Mouse (Mus musculus): ENCODE data around the gene Tmem114.

Gene Tmem114

DNA sequence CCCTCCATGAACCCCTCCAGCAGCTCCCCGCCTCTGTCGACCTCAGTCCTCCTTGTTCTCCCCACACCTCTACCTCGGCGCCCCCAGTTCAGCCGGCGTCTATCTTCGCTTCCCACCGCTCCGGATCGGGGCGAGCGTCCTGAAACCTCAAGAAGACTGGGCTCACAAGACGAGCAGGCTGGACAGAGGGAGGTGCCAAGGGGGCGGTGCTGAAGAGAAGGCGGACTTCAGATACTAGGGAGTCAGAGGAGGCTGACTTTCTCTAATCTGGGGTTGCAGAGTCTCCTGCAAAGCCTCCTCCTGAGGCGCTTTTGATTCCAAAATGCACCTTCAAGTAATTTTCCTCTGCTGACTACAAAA is at the start of gene Tmem114:
Tmem114 (minus strand) TSS at position 166 of the 360 bp plus-strand sequence.
- DNase-seq (ENCODE audit: low read depth), result no peak

GRCm38 (mm10) chr16:8470603-8471481 is 45.9 kb upstream of the Tmem114 start, which contains the start of gene Mettl22:
Mettl22 (plus strand) TSS chr16:8470788.
- peak; percentile 80 for DNase-seq (ENCODE audit: low read depth)

GRCm38 (mm10) chr16:8470132-8470531 is 45.2 kb upstream of the Tmem114 start:
- DNase-seq (ENCODE audit: low read depth), result no peak

- peak; percentile 44 for DNase-seq (ENCODE audit: low read depth)
Observed at GRCm38 (mm10) chr16:8459098-8459497, 34.2 kb upstream of the Tmem114 start.

DNA sequence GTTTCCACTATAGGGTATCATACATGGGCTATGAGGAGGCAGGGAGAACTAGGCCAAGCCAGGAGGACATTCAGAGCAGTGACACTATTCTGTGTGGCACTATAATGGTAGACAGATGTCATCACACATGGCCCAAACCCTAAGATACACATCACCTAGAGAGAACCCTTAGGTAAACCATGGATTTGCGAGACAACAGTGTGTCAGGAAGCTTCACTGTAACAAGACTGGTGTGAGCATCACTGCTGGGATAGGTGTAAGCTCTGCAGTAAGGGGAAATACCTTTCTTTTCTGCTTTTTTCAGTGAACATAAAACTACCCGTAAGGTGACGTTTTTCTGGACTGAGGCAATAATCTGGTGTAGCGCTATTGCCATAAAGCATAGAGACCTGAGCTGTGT is 33.5 kb upstream of the Tmem114 start:
- no peak for DNase-seq (ENCODE audit: low read depth)

DNA sequence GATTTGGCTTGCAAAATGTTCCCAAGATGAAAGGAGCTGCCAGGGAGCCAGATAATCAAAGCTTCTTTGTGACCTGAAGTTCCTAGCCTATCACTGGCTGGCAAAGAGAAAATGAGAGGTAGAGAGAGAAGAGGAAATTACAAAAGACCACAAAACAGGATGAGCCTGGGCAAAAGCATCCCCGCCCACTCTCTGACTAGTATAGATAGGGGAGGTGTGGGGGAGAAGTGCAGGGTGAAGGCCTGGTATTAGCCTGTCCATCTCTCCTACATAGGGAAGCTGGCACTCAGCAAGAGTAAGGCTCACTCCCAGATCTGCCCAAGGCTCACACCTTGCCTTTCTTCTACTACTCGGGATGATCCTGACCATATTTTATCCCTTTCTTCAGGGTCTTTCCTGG is 30.3 kb upstream of the Tmem114 start:
- no peak for DNase-seq (ENCODE audit: low read depth)

- DNase-seq (ENCODE audit: low read depth), result no peak
Observed at GRCm38 (mm10) chr16:8453301-8453700, 28.4 kb upstream of the Tmem114 start.

DNA sequence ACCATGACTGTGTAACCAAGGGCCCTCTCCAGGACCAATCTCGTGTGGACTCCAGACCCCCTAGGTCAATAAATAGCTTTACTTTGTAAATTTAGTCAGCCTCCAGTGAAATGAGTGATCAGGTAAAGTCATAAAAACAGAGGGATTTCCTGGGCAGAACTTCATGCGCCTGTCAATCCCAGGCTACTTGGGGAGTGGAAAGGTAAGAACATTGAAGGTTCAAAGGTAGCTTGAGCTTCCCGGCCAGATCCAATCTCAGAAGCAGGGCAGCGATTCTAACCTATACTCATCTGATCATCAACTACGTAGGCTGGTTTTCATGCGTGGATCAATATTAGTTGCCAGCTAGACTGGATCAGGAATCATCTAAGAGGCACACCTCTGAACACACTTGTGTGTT is 21.3 kb upstream of the Tmem114 start:
- no peak for DNase-seq (ENCODE audit: low read depth)

GRCm38 (mm10) chr16:8444911-8445310 is 20.0 kb upstream of the Tmem114 start:
- no peak for DNase-seq (ENCODE audit: low read depth)

- DNase-seq (ENCODE audit: low read depth), result no peak
Observed at GRCm38 (mm10) chr16:8432616-8433015, 7.7 kb upstream of the Tmem114 start.

- no peak for DNase-seq (ENCODE audit: low read depth)
Observed at GRCm38 (mm10) chr16:8429531-8429930, 4.6 kb upstream of the Tmem114 start.

- no peak for DNase-seq (ENCODE audit: low read depth)
Observed at GRCm38 (mm10) chr16:8425736-8426135, 800 bp upstream of the Tmem114 start.

DNA sequence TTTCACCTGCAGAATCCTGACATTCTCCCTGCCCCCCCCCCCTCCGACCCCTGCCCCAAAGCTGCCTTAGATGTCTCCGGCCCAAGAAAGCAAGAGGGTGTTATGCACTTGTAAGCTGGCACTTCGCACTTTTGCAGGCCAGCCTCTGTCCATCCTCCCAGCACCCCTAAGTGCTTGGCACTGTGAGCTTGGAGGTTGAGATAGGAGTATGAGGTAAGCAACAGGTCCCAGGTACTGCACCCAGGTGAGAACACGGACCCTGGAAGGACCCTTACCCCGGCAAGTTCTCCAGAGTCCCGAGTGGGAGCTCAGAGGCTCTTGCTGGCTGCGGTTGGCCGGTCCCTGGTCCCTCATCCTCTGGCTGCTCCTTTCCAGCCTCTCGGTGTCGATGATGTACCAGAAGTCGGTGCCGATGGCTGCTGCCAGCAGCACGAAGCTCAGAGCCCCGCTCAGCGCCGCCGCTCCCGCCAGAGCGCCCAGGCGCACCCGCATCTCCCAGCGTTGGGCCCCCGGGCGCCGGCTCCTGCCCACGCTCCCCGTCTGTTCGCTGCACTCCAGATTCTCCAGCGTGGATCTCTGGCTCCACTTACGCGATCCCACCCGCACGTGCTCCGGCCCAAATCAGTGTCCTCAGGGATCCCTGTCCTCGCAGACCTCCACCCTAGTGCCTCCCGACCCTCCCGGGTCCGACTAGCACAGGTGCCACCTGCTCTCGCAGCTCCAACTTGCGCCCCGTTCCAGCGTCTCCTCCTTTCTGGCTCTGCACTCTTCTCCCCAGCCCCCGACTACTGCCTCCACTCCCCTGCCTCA is 570 bp downstream of the Tmem114 start:
- no peak for DNase-seq (ENCODE audit: low read depth)

- DNase-seq (ENCODE audit: low read depth), result no peak
Observed at GRCm38 (mm10) chr16:8423626-8424114, 1.3 kb downstream of the Tmem114 start.

DNA sequence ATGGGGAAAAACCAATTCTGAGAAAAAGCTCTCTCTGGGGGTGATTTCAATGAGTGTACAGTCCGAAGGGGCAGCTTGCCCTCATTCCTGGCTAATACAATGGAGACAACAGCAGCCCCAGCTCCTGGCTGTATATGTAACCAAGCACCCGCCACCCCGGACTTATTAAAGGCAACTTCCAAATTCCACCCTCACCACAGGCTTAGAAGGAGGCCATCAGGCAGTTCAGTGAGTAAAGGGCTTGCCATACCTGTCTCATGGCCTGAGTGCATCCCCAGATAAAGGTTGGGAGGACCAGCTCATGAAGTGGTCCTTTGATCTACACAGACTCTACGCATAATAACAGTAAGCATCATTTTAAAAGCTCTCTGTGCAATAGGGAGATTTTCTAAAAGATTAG is 4.1 kb downstream of the Tmem114 start:
- DNase-seq (ENCODE audit: low read depth), result no peak

GRCm38 (mm10) chr16:8420381-8420780 is 4.6 kb downstream of the Tmem114 start:
- no peak for DNase-seq (ENCODE audit: low read depth)

- DNase-seq (ENCODE audit: low read depth), result no peak
Observed at GRCm38 (mm10) chr16:8419666-8420065, 5.3 kb downstream of the Tmem114 start.

- DNase-seq (ENCODE audit: low read depth), result no peak
Observed at GRCm38 (mm10) chr16:8418126-8418525, 6.8 kb downstream of the Tmem114 start.

DNA sequence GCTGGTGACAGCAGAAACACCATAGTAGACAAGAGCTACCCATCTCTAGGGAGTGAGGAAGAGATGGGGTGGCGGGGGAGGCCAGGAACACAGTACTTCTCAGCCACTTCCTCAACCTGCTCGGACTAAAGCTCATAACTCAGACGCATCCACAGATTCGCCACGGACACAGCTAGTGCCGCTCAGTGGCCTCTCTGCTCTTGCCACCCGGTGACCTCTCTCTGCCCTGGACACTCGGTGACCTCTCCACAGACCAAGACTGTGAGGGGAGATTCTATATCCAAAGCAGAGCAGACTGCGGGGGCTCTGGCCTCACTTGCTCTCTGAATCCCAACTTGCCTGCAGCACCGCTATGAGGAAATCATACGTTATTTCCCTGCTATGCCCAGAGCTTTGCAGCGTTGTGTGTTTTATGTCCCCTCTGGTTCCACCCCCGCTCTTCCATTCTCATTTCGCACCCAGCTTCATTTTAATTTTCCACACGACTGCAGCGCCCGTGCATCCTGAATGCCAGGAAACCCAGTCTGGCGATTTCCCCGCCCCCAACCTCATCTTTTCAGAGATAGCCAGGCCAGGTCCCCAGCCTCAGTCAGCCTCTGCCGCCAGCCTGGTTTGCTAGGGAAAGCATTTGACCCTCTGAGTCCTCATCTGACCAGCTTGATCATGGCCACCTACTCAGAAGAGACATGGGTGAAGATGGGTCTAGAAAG is 7.8 kb downstream of the Tmem114 start:
- DNase-seq (ENCODE audit: low read depth), result no peak

DNA sequence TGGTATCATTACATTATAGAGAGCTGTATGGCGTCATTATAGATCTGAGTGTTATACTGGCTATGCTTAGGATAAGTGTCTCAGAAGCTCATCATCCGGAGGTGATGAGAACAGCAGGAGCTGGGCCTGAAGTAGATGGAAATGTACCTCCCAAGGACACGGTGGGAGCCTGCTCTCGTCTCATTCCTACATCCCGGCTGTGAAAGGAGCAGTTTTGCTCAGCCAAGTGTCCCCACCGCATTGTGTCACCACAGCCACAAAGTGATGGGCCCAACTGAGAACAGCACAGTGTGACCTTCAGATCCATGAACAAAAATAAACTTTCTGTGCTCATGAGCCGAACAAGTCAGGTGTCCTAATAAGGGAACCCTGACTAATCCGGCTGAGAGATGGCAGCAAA is 8.9 kb downstream of the Tmem114 start:
- DNase-seq (ENCODE audit: low read depth), result no peak

GRCm38 (mm10) chr16:8413441-8413840 is 11.5 kb downstream of the Tmem114 start:
- no peak for DNase-seq (ENCODE audit: low read depth)

GRCm38 (mm10) chr16:8412213-8412612 is 12.7 kb downstream of the Tmem114 start:
- peak; percentile 58 for DNase-seq (ENCODE audit: low read depth)

All from c-Kit-positive CD71-positive TER-119-negative erythroid progenitor cells, embryonic 14.5 days (primary cell).